Mouse (Mus musculus) ES-E14 (cell line): ENCODE measurements at regions not wholly inside any gene's neighbourhood (a gene's known extent, or its start where the extent isn't known, plus 50 kb on each side); places are given as distances from the start of the nearest gene placed in this dataset.

Source experiments
- HCFC1 ChIP-seq: IDR thresholded peaks from 2 replicates; pipeline ENCODE4 v1.6.1; 2012; ENCODE audit warnings: low read length, inconsistent platforms, borderline replicate concordance; ENCODE audit not compliant: insufficient read depth
- ZC3H11A ChIP-seq: IDR thresholded peaks from 2 replicates; pipeline ENCODE4 v1.6.1; 2012; ENCODE audit warnings: low read depth, mild to moderate bottlenecking, inconsistent platforms, low read length, borderline replicate concordance
- ZNF384 ChIP-seq: IDR thresholded peaks from 2 replicates; pipeline ENCODE4 v1.6.1; 2012; ENCODE audit warnings: low read depth, low read length, inconsistent platforms

- no peak for TF ChIP-seq ZC3H11A
- TF ChIP-seq ZNF384: no peak
- TF ChIP-seq HCFC1: no peak
Measured at GRCm38 (mm10) chr1:7586409-7586808, 2778.7 kb downstream of the Gm37988 start.
